Mouse (Mus musculus) activated CD4-positive, CD25-positive, alpha-beta regulatory T cell (primary cell): ENCODE results near the gene Apba3. TPM values are rescaled to one million over a fixed set of nuclear protein-coding genes. Genes with fewer than 3 reads are reported as not detected.

Experiments
- polyA plus RNA-seq, 2 experiments: library from polyadenylated mRNA; unstranded; fragments of 100-300 nt; shearing (Covaris generic); gene quantifications; one replicate each; pipeline ENCODE4 v1.2.1; 2017

The Apba3 gene
- 10 to 100 TPM; 33.8 to 50.0 TPM for polyA plus RNA-seq

DNA sequence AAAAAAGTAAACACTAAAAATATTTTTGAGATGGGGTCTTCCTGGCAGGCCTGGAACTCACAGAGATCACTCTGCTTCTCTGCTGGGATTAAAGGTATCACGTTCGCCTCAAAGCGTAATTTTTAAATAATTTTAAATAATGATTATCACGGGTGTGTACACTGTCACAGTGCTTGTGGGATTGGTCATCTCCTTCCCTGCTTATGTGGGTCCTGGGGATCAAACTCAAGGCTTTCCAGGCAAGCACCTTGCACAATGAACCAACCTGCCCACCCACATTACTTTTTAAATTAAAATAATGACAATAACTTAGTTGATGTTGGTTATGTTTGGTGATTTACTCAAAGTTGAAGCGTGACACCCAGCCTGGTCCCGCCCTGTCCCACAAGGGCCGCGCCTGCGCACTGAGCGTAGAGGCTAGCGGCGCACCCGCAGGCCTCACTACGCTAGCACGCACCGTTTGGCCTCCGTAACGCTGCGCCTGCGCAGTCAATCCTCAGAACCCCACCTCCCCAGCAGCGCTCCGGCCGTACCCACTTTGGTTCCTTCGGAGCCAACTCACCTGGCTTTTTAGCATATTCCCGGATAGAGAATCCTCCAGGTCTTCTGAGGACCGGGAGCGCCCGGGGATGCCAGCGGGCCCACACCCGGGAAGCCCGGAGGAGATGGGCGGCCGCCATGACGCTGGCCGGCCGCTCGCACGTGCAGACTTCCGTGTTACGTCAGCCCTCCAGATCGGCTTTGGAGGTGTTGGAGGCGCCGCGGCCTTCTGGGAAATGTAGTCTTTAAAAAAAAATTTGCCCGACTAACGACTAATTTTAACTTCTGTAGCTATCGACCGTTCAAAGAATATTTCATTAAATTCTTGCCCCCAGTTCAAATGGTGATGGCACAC is at the start of gene Apba3, which contains the start of gene Mrpl54:
TSS of gene Apba3 (plus strand) at position 750 of the 895 bp plus-strand sequence.
TSS of gene Mrpl54 (minus strand) at position 724 of the 895 bp plus-strand sequence.

DNA sequence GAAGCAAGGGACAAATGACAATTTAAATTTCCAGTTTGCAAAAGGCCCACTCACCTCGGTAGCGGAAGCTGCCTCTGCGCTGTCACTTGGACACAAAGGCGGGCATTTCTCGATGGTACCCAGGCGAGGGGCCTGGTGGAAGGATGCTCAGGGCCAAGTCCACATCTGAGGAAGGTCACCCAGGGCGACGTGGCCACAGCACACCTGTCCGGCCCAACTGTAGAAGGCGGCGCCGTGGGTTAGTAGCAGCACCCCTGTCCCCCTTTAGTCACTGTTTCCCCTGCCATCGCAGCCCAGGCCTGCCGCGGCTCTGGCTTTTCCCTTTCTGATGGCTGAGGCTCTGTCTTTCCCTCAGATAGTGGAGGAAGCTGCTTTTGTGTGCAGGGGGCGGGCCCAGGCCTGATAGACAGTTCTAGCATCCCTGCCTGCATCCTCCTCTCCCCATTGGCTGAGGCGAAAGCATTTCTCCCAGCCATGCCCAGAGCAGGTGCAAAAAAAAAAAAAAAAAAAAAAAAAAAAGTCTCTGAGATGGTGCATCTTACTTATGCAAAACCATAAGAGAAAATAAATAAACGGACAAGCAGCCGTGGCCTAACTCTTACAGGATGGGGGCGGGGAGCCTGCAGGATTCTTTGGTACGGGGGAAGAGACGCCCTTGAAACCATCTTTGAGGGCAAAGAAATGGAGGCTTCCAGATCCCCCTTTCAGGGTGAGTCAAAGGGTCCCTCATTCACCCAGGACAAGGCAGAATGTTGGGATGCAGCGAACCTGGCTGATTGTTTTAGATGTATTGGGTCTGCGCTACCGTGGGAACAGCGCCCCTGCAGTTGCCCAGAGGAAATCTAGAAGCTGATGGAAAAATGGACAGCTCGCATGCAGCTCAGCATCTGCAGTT is 36.1 kb upstream of the Apba3 start, which contains the start of gene Atcay:
TSS of gene Atcay (minus strand) at position 396 of the 895 bp plus-strand sequence.

DNA sequence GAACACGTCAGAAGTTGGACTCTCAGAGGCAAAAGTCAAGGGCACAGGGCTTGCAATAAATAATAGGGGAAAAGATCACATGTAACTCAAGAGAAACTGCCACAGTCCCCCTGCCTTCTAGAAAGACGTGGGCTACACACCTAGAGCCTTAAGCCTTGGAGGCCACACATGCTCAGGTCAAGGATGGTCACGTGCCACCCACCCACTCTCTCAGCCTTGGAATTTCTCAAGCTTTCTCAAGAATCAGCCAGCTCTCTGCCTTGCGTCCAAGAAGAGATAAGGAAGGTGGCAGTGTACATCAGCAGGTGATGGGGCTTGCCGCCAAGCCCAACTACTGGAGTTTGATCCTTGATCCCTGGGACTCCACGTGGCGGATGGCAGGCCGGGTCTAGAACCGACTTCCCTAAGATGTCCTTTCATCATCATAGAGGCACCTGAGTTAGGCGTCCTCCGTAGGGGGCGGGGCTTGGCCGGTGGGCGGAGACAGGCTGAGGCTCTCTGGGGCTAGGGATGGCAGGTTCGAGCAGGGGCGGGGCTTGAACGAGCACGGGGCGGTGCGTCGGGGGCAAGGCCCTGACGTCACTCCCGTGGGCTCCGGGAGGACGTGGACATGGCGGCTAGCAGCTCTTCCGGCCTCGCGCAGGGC is 34.1 kb upstream of the Apba3 start, which contains the start of gene Zfr2:
TSS of gene Zfr2 (plus strand) at position 576 of the 646 bp plus-strand sequence.

DNA sequence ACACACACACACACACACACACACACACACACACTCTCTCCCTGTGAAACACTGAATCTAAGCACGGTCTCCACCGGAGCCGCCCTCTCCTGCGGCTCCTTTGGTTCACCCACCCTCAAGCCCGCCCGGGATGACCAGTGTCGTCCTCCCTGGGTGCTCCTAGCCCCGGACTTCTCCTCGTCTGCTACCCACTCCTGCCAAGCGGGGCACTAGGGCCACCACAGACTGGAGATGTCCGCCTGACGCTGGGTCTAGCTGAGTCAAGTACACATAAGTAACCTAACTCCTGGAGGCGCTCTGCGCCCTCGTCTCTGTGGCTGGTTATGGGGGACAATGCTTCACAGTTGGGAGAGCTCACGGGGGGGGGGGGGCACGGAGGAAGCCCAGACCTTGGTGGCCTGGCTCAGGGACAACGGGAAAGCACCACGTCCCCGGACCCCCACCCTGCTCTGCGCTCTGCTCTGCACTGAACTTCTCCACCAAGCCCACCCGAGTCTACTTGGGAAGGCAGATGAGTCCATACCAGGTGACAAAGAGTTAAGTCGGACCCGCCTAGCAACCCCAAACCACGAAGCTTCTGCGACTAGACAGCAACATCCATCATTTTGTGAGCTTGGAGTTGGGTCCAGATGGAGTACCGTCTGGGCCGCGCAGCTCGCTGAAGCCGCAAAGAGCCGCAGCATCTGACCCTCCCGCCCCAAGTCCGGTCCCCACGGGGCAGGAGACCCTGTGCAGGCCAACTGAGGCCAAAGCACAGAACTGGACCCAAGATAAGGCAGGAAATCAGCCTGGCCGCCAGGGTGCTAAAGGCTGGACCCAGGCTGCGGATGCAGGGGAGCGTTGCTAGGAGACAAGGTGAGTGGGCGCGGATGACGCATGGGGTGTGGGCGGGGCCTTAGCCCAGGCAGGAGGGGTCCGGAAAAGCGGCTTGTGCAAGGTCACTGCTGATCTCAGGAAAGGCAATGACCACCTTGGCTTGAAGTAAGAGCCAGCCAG is 14.0 kb upstream of the Apba3 start, which contains the start of gene Matk:
TSS of gene Matk (plus strand) at position 512 of the 996 bp plus-strand sequence.

DNA sequence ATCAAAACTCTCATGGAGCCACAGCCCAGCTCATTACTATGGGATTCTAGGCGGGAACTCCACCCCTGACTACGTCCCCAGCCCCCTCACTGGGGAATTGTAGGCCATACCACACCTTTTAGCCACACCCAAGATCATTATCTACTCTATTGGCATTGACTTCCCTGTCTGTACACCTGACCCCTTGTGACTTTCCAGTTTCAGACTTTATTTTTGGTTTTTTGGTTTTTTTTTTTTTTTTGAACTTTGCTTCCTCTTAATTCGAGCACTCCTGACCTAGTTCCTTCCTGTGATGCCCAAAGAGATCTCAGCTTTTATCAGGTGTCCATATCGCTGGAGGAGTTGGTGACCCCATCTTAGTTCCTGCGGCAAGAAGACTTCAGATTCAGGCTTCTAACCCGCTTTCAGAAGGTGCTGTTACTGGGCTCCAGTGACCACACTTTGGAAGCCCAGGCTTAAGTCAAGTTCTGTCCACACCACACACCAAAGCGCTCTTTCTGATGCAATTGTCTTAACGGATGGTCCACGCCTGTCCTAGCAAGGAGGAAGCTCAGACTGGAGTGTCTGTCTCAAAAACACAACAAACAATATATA is 24.8 kb downstream of the Apba3 start, which contains the start of gene Tjp3:
TSS of gene Tjp3 (minus strand) at position 71 of the 594 bp plus-strand sequence.

DNA sequence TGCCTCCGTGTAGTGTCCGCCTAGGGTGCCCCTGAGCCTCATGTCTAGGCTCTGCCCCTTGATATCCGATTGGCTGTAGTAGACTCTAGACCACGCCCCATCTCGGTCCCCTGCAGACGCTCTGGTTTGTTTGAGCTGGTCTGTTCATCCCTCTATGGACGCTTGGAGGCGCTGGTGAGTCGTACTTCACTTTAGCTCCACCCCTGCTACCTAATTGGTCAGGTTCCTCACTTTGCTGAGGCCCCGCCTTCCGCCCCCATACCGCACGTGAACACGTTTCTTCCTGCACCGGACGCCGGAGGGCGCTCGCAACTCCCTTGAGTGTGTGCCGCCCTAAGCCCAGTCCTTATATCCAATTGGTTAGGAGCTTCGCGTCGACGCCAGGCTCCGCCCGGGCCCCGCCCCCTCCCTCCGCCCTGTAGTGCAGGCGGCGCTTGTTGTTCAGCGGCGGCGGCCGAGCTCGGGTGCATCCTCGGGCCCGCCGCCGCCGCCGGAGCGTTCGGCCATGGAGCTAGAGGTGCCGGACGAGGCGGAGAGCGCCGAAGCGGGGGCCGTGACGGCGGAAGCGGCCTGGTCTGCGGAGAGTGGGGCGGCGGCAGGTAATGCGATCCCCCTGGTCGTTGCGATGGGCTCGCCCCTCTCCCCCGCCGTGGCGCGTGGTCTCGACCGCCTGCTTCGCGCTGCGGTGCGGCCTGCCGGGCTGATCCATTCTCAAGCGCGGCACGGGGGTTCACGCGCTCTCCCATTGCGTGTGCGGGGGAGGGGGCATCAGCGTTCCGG is 26.0 kb downstream of the Apba3 start, which contains the start of gene Pip5k1c:
TSS of gene Pip5k1c (plus strand) at position 410 of the 780 bp plus-strand sequence.

DNA sequence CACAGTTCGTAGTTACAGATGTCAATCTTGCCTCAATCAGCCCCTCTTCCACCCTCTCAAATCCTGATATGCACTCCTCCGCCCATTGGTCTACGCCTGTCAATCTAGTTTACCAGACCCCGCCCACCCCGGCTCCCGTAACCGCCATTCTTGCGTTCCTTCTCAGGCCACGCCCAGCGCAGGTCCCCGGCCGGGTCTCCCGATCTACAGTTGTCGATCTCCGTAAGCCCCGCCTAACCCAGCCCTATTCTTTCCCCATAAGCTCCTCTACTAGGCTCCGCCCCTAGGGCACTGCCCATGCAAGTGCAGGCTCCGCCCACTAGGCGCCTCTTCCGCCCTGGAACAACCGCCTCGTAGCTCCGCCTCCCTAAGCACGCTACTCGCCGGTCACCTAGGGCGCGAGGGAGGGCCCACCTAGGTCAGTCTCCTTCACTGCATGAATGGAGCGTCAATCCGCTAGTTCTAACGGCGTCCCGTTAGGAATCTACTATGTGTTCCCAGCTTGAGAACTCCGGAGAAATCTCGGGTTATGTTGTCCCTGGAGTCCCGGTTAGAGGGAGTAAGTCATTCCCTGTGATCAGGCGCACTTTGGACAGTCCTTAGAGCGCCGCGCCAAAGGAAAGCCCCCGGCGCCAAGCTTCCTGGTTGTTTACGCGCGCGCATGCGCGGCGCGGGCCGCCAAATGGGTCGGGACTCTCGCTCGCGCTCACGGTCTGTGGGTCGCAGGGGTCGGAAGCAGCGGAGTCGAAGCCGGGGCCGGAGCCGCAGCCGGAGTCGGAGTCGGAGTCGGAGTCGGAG is 54.0 kb downstream of the Apba3 start, which contains the start of gene Cactin:
TSS of gene Cactin (plus strand) at position 554 of the 798 bp plus-strand sequence.

Other genes starting within 250 kb of the Apba3 start
- gene Diras1, start 241.3 kb upstream of the Apba3 start, polyA plus RNA-seq: under 1 TPM in 1 of 2 experiments, not detected in 1; 0.54 TPM
- gene Slc39a3, start 229.5 kb upstream of the Apba3 start, polyA plus RNA-seq: 10 to 100 TPM; 13.9 to 14.7 TPM
- gene Sgta, start 206.8 kb upstream of the Apba3 start, polyA plus RNA-seq: 10 to 100 TPM; 79.3 to 94.4 TPM
- gene Thop1, start 196.9 kb upstream of the Apba3 start, polyA plus RNA-seq: 1 to 10 TPM; 6.0 to 8.7 TPM
- gene Creb3l3, start 168.1 kb upstream of the Apba3 start, polyA plus RNA-seq: under 1 TPM in 1 of 2 experiments, not detected in 1; 0.22 TPM
- 100 to 1,000 TPM; 162 to 191 TPM for gene Map2k2, start 161.0 kb upstream of the Apba3 start, polyA plus RNA-seq
- 10 to 100 TPM; 69.4 to 76.2 TPM for gene Zbtb7a, start 131.7 kb upstream of the Apba3 start, polyA plus RNA-seq
- gene Pias4, start 99.0 kb upstream of the Apba3 start, polyA plus RNA-seq: 10 to 100 TPM; 42.8 to 50.1 TPM
- 100 to 1,000 TPM; 640 to 647 TPM for gene Eef2, start 90.3 kb upstream of the Apba3 start, polyA plus RNA-seq
- 100 to 1,000 TPM in 1 of 2 experiments, 10 to 100 TPM in 1; 95.7 to 104 TPM for gene Dapk3, start 84.0 kb upstream of the Apba3 start, polyA plus RNA-seq
- gene 4930442H23Rik, start 83.1 kb upstream of the Apba3 start, polyA plus RNA-seq: not detected
- gene Nmrk2, start 64.9 kb upstream of the Apba3 start, polyA plus RNA-seq: under 1 TPM; 0.19 to 0.47 TPM
- gene Atcay, start 36.1 kb upstream of the Apba3 start, polyA plus RNA-seq: 1 to 10 TPM; 5.7 to 5.8 TPM
- 1 to 10 TPM; 3.9 to 5.0 TPM for gene Zfr2, start 33.8 kb upstream of the Apba3 start, polyA plus RNA-seq
- 100 to 1,000 TPM in 1 of 2 experiments, 10 to 100 TPM in 1; 63.7 to 239 TPM for gene Matk, start 14.0 kb upstream of the Apba3 start, polyA plus RNA-seq
- 100 to 1,000 TPM; 153 to 154 TPM for gene Mrpl54, start within 50 bp of the Apba3 start, polyA plus RNA-seq
- 10 to 100 TPM in 1 of 2 experiments, 1 to 10 TPM in 1; 9.8 to 36.0 TPM for gene Tjp3, start 24.6 kb downstream of the Apba3 start, polyA plus RNA-seq
- 10 to 100 TPM; 67.4 to 88.0 TPM for gene Pip5k1c, start 26.0 kb downstream of the Apba3 start, polyA plus RNA-seq
- 10 to 100 TPM; 44.2 to 64.0 TPM for gene Cactin, start 54.1 kb downstream of the Apba3 start, polyA plus RNA-seq
- gene Tbxa2r, start 61.8 kb downstream of the Apba3 start, polyA plus RNA-seq: 10 to 100 TPM; 48.0 to 67.1 TPM
- gene Gipc3, start 76.3 kb downstream of the Apba3 start, polyA plus RNA-seq: under 1 TPM; 0.05 to 0.08 TPM
- gene Hmg20b, start 83.5 kb downstream of the Apba3 start, polyA plus RNA-seq: 10 to 100 TPM; 44.4 to 50.7 TPM
- 1 to 10 TPM; 3.7 to 4.0 TPM for gene Mfsd12, start 90.5 kb downstream of the Apba3 start, polyA plus RNA-seq
- 1 to 10 TPM in 1 of 2 experiments, under 1 TPM in 1; 0.68 to 1.5 TPM for gene 4930404N11Rik, start 98.9 kb downstream of the Apba3 start, polyA plus RNA-seq
- gene Fzr1, start 111.6 kb downstream of the Apba3 start, polyA plus RNA-seq: 10 to 100 TPM; 69.7 to 78.9 TPM
- gene Dohh, start 117.5 kb downstream of the Apba3 start, polyA plus RNA-seq: 10 to 100 TPM; 35.0 to 35.8 TPM
- 1 to 10 TPM; 2.2 to 4.9 TPM for gene Gm48551, start 117.5 kb downstream of the Apba3 start, polyA plus RNA-seq
- 1 to 10 TPM; 1.1 to 1.6 TPM for gene Gm48552, start 122.0 kb downstream of the Apba3 start, polyA plus RNA-seq
- 10 to 100 TPM in 1 of 2 experiments, 1 to 10 TPM in 1; 6.3 to 12.2 TPM for gene Smim24, start 126.1 kb downstream of the Apba3 start, polyA plus RNA-seq
- gene Nfic, start 188.7 kb downstream of the Apba3 start, polyA plus RNA-seq: 10 to 100 TPM; 14.8 to 22.7 TPM
- under 1 TPM; 0.14 to 0.73 TPM for gene Celf5, start 215.7 kb downstream of the Apba3 start, polyA plus RNA-seq
- gene Ncln, start 229.4 kb downstream of the Apba3 start, polyA plus RNA-seq: 10 to 100 TPM; 78.9 to 96.7 TPM
- gene S1pr4, start 233.2 kb downstream of the Apba3 start, polyA plus RNA-seq: 10 to 100 TPM; 64.8 to 91.5 TPM